Mouse (Mus musculus) thymus, adult 2 months (tissue): Measurements from ENCODE around the gene Obscn.

Experiments used
- CTCF ChIP-seq: fragments of 200-500 bp; IDR thresholded peaks from 2 replicates; pipeline ENCODE4 v1.5.1; 2012; ENCODE audit warnings: mild to moderate bottlenecking, control low read depth, low read length, moderate library complexity, borderline replicate concordance; ENCODE audit not compliant: control insufficient read depth, poor library complexity, insufficient read depth; ENCODE audit errors: extremely low read depth
- POLR2A ChIP-seq: fragments of 200-500 bp; IDR thresholded peaks from 2 replicates; pipeline ENCODE4 v1.6.1; 2012; ENCODE audit warnings: mild to moderate bottlenecking, low read length, control low read depth, moderate library complexity; ENCODE audit not compliant: control insufficient read depth, poor library complexity, insufficient read depth; ENCODE audit errors: extremely low read depth

GRCm38 (mm10) chr11:59138537-59139486 lies 2.6 kb upstream of the Obscn start:
- TF ChIP-seq CTCF (no peak), POLR2A (no peak)
